In genomic region chr2:32734933-32735332, GRCm38 (mm10) we compare ENCODE assay signal across 11 mouse cellular contexts. TPM values are rescaled to one million over a fixed set of nuclear protein-coding genes. Genes with fewer than 3 reads are reported as not detected.
DNase-seq lines count a peak whose midpoint lies in the region; ATAC-seq lines count a peak whose summit lies in the region.
"Had no signal": no experiment of that assay in that cellular context is flagged by ENCODE, and none has a peak within 500 bp of the region (broad histone marks: within the 10 kb centered on the region; RNA-seq: fewer than 3 reads in every experiment).

No protein-coding gene starts in this region.

- peaks cover 89% of the 10 kb centered on the region for H3K4me1 ChIP-seq in megakaryocyte, embryonic 14.5 days
- H3K4me1 ChIP-seq in heart, embryonic 12.5 days (replicated peaks) = peaks cover 70% of the 10 kb centered on the region

- peak overlapping the region; percentile 80 for H3K4me3 ChIP-seq in megakaryocyte, embryonic 14.5 days (replicated peaks)
- H3K4me3 ChIP-seq in heart, embryonic 12.5 days = no peak overlapping the region

- H3K36me3 ChIP-seq in megakaryocyte, embryonic 14.5 days (replicated peaks; ENCODE audit: low read length) = peaks cover 41% of the 10 kb centered on the region
- 0 out of 2 replicates have a peak, but pooled peaks cover 4% of the 10 kb centered on the region for H3K36me3 ChIP-seq in heart, embryonic 12.5 days
- H3K36me3 ChIP-seq: G1E had no signal

- peak overlapping the region; percentile 77 for H3K27ac ChIP-seq in heart, embryonic 12.5 days (ENCODE audit: poor library complexity, severe bottlenecking)
- H3K27ac ChIP-seq: hindbrain, postnatal 0 days had no signal

- DNase-seq in kidney, postnatal 25 days = peak; percentile 74 to 91
- peak; percentile 89 for DNase-seq in lung, postnatal 25 days (ENCODE audit: low spot score)
- no peak for DNase-seq in cerebellum, postnatal 36 days
- no peak for DNase-seq in frontal cortex, postnatal 25 days (ENCODE audit: low spot score in 2 of 2)
- DNase-seq in ovary, postnatal 10 days (ENCODE audit: low spot score) = no peak
- DNase-seq: cerebellum, adult 9-10 months had no signal

- H3K27me3 ChIP-seq in megakaryocyte, embryonic 14.5 days (replicated peaks) = no peaks in the 10 kb centered on the region
- H3K27me3 ChIP-seq in heart, embryonic 12.5 days (replicated peaks) = peaks cover 5% of the 10 kb centered on the region

- WGBS in heart, embryonic 12.5 days = 38% methylated on average over 4 of the region's 4 CpGs

- ATAC-seq in megakaryocyte, adult 5-6 weeks (ENCODE audit: poor library complexity, severe bottlenecking) = no peak
- ATAC-seq in heart, embryonic 12.5 days (ENCODE audit: insufficient number of reproducible peaks, low FRiP score) = peak; percentile 42

- peak overlapping the region; percentile 14; the same call in 1 of the 2 replicates for H3K4me2 ChIP-seq in heart, embryonic 12.5 days

- no peak overlapping the region for H3K9ac ChIP-seq in heart, embryonic 12.5 days

- H3K9me3 ChIP-seq in megakaryocyte, embryonic 14.5 days = no peaks in the 10 kb centered on the region
- no peaks in the 10 kb centered on the region for H3K9me3 ChIP-seq in heart, embryonic 12.5 days (replicated peaks)
- H3K9me3 ChIP-seq: G1E had no signal

RNA-seq across cellular contexts. Expression of gene 6330409D20Rik, which starts 5.9 kb away (rescaled TPM):
- 3.0 TPM in 1 of 2 replicates, not detected in the other for polyA plus RNA-seq in megakaryocyte, embryonic 14.5 days (2012; ENCODE audit: insufficient read depth, low replicate concordance)
- total RNA-seq in megakaryocyte, adult 5-6 weeks (2015) = not detected in 2 replicates
- total RNA-seq in megakaryocyte, adult 5-6 weeks (2017) = not detected in 2 replicates
- polyA plus RNA-seq in heart, embryonic 12.5 days (2016; fragmentation: Nextera tagmentation; extraction: Ambion mirVana) = not detected in 2 replicates
- total RNA-seq: G1E had no signal
- polyA plus RNA-seq: G1E had no signal

RNA-seq across cellular contexts. Expression of gene Sh2d3c, which starts 14.1 kb away (rescaled TPM):
- polyA plus RNA-seq in megakaryocyte, embryonic 14.5 days (2012; ENCODE audit: insufficient read depth, low replicate concordance) = 13.4 and 21.1 TPM in 2 replicates
- total RNA-seq in megakaryocyte, adult 5-6 weeks (2015) = 49.8 and 56.2 TPM in 2 replicates
- total RNA-seq in megakaryocyte, adult 5-6 weeks (2017) = 30.1 and 38.2 TPM in 2 replicates
- polyA plus RNA-seq in heart, embryonic 12.5 days (2016; fragmentation: Nextera tagmentation; extraction: Ambion mirVana) = 35.4 and 36.0 TPM in 2 replicates

RNA-seq across cellular contexts. Expression of gene Cdk9, which starts 22.1 kb away (rescaled TPM):
- polyA plus RNA-seq in megakaryocyte, embryonic 14.5 days (2012; ENCODE audit: insufficient read depth, low replicate concordance) = 148 and 403 TPM in 2 replicates
- total RNA-seq in megakaryocyte, adult 5-6 weeks (2015) = 82.1 and 84.4 TPM in 2 replicates
- 73.9 and 79.2 TPM in 2 replicates for total RNA-seq in megakaryocyte, adult 5-6 weeks (2017)
- 67.5 and 73.3 TPM in 2 replicates for polyA plus RNA-seq in heart, embryonic 12.5 days (2016; fragmentation: Nextera tagmentation; extraction: Ambion mirVana)

RNA-seq across cellular contexts. Expression of gene Tor2a, which starts 22.1 kb away (rescaled TPM):
- 30.1 and 93.0 TPM in 2 replicates for polyA plus RNA-seq in megakaryocyte, embryonic 14.5 days (2012; ENCODE audit: insufficient read depth, low replicate concordance)
- 19.0 and 24.2 TPM in 2 replicates for total RNA-seq in megakaryocyte, adult 5-6 weeks (2015)
- 17.7 and 17.8 TPM in 2 replicates for total RNA-seq in megakaryocyte, adult 5-6 weeks (2017)
- polyA plus RNA-seq in heart, embryonic 12.5 days (2016; fragmentation: Nextera tagmentation; extraction: Ambion mirVana) = 38.5 and 39.3 TPM in 2 replicates

RNA-seq across cellular contexts. Expression of gene Fpgs, which starts 31.0 kb away (rescaled TPM):
- 39.7 and 57.5 TPM in 2 replicates for polyA plus RNA-seq in megakaryocyte, embryonic 14.5 days (2012; ENCODE audit: insufficient read depth, low replicate concordance)
- total RNA-seq in megakaryocyte, adult 5-6 weeks (2015) = 0.91 and 4.6 TPM in 2 replicates
- 2.6 and 3.0 TPM in 2 replicates for total RNA-seq in megakaryocyte, adult 5-6 weeks (2017)
- 18.7 and 20.3 TPM in 2 replicates for polyA plus RNA-seq in heart, embryonic 12.5 days (2016; fragmentation: Nextera tagmentation; extraction: Ambion mirVana)

Comparison
In these comparisons a context has a peak if more than half of its experiments do, and no peak if none do; other contexts are left out.
1. DNase-seq: peak in kidney, postnatal 25 days (2 of 2) and lung, postnatal 25 days (single experiment); none in cerebellum, postnatal 36 days (0 of 2), frontal cortex, postnatal 25 days (0 of 2) and ovary, postnatal 10 days (single experiment).